Mouse (Mus musculus): ENCODE results near the gene Cyp2e1. TPM values are rescaled to one million over a fixed set of nuclear protein-coding genes. Genes with fewer than 3 reads are reported as not detected.

The Cyp2e1 gene
- polyA plus RNA-seq, 1 experiment from 2014 or later: 0.52 TPM

- TF ChIP-seq CTCF (IDR thresholded peaks at IDR 0.05; ENCODE audit: low read depth) (peak; percentile 10; the same call in 1 of the 2 replicates), EP300 (optimal IDR thresholded peaks at IDR 0.05) (no peak)
- no peak overlapping the region for H3K4me2 ChIP-seq (replicated peaks; ENCODE audit: low read depth)
- no peaks in the 10 kb centered on the region for H3K36me3 ChIP-seq (ENCODE audit: control insufficient read depth, insufficient read depth, low read length)
- no peaks in the 10 kb centered on the region for H3K4me1 ChIP-seq (replicated peaks; ENCODE audit: control insufficient read depth, insufficient read depth)
- no peaks in the 10 kb centered on the region for H3K27me3 ChIP-seq (ENCODE audit: control insufficient read depth, insufficient read depth, low read length)
- ATAC-seq (ENCODE audit: low FRiP score, low TSS enrichment) (no peak), DNase-seq (ENCODE audit: low spot score) (no peak)
- no peaks in the 10 kb centered on the region for H3K9me3 ChIP-seq (ENCODE audit: control insufficient read depth, low read length)
- no peak overlapping the region for H3K27ac ChIP-seq (replicated peaks)
- 62% methylated on average over 12 of the region's 12 CpGs for WGBS
- H3K4me3 ChIP-seq (ENCODE audit: low read depth, low read length): no peak overlapping the region
- no peak overlapping the region for H3K9ac ChIP-seq (ENCODE audit: low read length)
Observed at GRCm38 (mm10) chr7:140765888-140766739, 2.6 kb downstream of the Cyp2e1 start.

- no peaks in the 10 kb centered on the region for H3K36me3 ChIP-seq (ENCODE audit: control insufficient read depth, insufficient read depth, low read length)
- H3K27me3 ChIP-seq (ENCODE audit: control insufficient read depth, insufficient read depth, low read length): no peaks in the 10 kb centered on the region
- TF ChIP-seq EP300 (optimal IDR thresholded peaks at IDR 0.05) (no peak), CTCF (IDR thresholded peaks at IDR 0.05; ENCODE audit: low read depth) (no peak)
- H3K9ac ChIP-seq (ENCODE audit: low read length): no peak overlapping the region
- no peak overlapping the region for H3K4me2 ChIP-seq (replicated peaks; ENCODE audit: low read depth)
- 64% methylated on average over 4 of the region's 4 CpGs for WGBS
- H3K4me3 ChIP-seq (ENCODE audit: low read depth, low read length): no peak overlapping the region
- DNase-seq (ENCODE audit: low spot score): no peak
- no peaks in the 10 kb centered on the region for H3K4me1 ChIP-seq (replicated peaks; ENCODE audit: control insufficient read depth, insufficient read depth)
- no peaks in the 10 kb centered on the region for H3K9me3 ChIP-seq (ENCODE audit: control insufficient read depth, low read length)
- no peak for ATAC-seq (ENCODE audit: low FRiP score, low TSS enrichment)
- H3K27ac ChIP-seq (replicated peaks): no peak overlapping the region
Observed at GRCm38 (mm10) chr7:140780548-140780947, 17.0 kb downstream of the Cyp2e1 start.

DNA sequence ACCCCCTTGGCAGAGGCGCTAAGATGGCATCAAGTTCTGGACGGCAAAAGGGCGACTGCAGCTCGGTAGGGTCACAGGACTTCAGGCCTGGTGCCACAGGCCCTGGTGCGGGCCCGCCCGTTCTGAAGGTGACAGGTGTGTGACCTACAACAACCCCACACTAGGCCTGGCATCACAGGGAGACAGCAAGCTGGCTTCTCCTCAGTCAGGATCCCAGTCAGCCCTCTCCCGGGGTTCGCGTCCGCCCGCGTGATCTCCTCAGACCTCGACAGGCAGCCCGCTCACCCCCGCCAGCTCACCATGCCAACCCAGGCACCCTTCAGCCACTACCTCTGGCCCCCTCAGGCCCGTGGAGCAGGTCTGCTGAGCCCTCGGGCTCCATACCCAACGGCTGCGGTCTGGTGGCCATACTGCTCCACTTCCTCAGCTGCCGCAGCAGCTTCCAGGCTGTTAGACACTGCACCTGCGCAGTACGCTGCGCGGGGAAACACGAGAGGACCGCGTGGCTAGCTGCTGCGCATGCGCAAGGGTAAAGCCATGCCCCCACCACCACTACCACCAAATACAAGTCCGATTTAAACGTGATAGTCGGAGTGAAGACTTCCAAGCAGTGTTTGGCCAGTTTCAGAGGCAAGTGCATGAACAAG lies 24.0 kb downstream of the Cyp2e1 start, which contains the start of gene Syce1:
Gene Syce1, minus strand, starts transcription at position 447 of the 647 bp plus-strand sequence.
- DNase-seq (ENCODE audit: low spot score): no peak
- WGBS: 76% methylated on average over 33 of the region's 33 CpGs
- ATAC-seq (ENCODE audit: low FRiP score, low TSS enrichment): 0 out of 2 replicates have a peak, but pooled peaks have one; percentile 12
- Histone ChIP-seq H3K27ac (replicated peaks) (no peak within 1 kb of the TSS), H3K4me1 (replicated peaks; ENCODE audit: control insufficient read depth, insufficient read depth) (no peaks in the 10 kb centered on the region), H3K9me3 (ENCODE audit: control insufficient read depth, low read length) (no peaks in the 10 kb centered on the region), H3K4me2 (replicated peaks; ENCODE audit: low read depth) (no peak within 1 kb of the TSS), H3K4me3 (ENCODE audit: low read depth, low read length) (no peak within 1 kb of the TSS), H3K36me3 (ENCODE audit: control insufficient read depth, insufficient read depth, low read length) (no peaks in the 10 kb centered on the region), H3K9ac (ENCODE audit: low read length) (no peak within 1 kb of the TSS), H3K27me3 (ENCODE audit: control insufficient read depth, insufficient read depth, low read length) (no peaks in the 10 kb centered on the region)
- TF ChIP-seq EP300 (optimal IDR thresholded peaks at IDR 0.05) (no peak), CTCF (IDR thresholded peaks at IDR 0.05; ENCODE audit: low read depth) (no peak)

- DNase-seq (ENCODE audit: low spot score) (no peak), ATAC-seq (ENCODE audit: low FRiP score, low TSS enrichment) (no peak)
- Histone ChIP-seq H3K4me2 (replicated peaks; ENCODE audit: low read depth) (no peak overlapping the region), H3K27me3 (ENCODE audit: control insufficient read depth, insufficient read depth, low read length) (no peaks in the 10 kb centered on the region), H3K27ac (replicated peaks) (no peak overlapping the region), H3K9ac (ENCODE audit: low read length) (no peak overlapping the region), H3K4me3 (ENCODE audit: low read depth, low read length) (no peak overlapping the region), H3K9me3 (ENCODE audit: control insufficient read depth, low read length) (no peaks in the 10 kb centered on the region), H3K4me1 (replicated peaks; ENCODE audit: control insufficient read depth, insufficient read depth) (no peaks in the 10 kb centered on the region), H3K36me3 (ENCODE audit: control insufficient read depth, insufficient read depth, low read length) (no peaks in the 10 kb centered on the region)
- 81% methylated on average over 7 of the region's 7 CpGs for WGBS
- TF ChIP-seq EP300 (optimal IDR thresholded peaks at IDR 0.05) (no peak), CTCF (IDR thresholded peaks at IDR 0.05; ENCODE audit: low read depth) (no peak)
Observed at GRCm38 (mm10) chr7:140788053-140788435, 24.5 kb downstream of the Cyp2e1 start.

DNA sequence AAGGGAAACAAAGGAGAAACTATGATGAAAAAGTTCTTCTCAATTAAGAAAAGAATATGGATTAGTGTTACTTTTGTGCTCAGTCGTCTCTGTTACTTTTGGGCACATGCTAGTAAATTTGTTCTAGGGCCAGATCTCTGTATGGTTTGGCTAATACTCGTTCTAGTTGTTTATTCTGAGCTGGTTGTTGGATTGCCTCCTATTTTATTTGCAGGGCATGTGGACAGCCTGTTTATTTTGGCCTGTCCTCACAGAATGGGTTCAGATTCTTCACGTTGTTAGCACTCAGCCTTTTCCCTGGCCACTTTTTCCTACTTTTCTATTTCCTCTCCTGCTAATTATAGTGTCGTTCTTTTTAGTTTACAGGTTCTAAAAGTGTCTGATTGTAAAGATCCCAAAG lies 30.0 kb downstream of the Cyp2e1 start:
- WGBS: 47% methylated on average over 4 of the region's 4 CpGs
- ATAC-seq (ENCODE audit: low FRiP score, low TSS enrichment) (no peak), DNase-seq (ENCODE audit: low spot score) (no peak)
- Histone ChIP-seq H3K4me3 (ENCODE audit: low read depth, low read length) (no peak overlapping the region), H3K9me3 (ENCODE audit: control insufficient read depth, low read length) (no peaks in the 10 kb centered on the region), H3K27ac (replicated peaks) (no peak overlapping the region), H3K27me3 (ENCODE audit: control insufficient read depth, insufficient read depth, low read length) (no peaks in the 10 kb centered on the region), H3K4me1 (replicated peaks; ENCODE audit: control insufficient read depth, insufficient read depth) (no peaks in the 10 kb centered on the region), H3K9ac (ENCODE audit: low read length) (no peak overlapping the region), H3K36me3 (ENCODE audit: control insufficient read depth, insufficient read depth, low read length) (no peaks in the 10 kb centered on the region), H3K4me2 (replicated peaks; ENCODE audit: low read depth) (no peak overlapping the region)
- no peak for TF ChIP-seq CTCF (IDR thresholded peaks at IDR 0.05; ENCODE audit: low read depth)
- TF ChIP-seq EP300 (optimal IDR thresholded peaks at IDR 0.05): no peak

DNA sequence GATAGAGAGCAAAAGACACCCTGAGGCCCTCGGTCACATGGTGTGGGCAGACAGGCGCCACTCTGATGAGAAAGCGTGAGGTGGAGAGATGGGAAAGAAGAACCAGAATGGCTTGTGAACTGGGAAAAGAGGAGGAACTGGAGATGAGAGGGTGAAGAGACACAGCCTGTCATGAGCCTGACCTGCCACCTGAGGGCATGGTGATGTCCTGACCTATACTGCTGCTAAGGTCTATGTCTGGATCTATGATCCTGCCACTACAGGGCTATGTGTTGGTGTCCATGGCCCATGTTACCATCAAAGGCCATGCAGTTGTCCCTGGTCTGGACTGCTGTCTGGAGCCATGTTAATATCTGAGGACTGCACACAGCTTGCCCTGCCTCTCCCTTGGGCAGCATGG lies 34.1 kb downstream of the Cyp2e1 start:
- WGBS: 88% methylated on average over 3 of the region's 3 CpGs
- Histone ChIP-seq H3K27ac (replicated peaks) (no peak overlapping the region), H3K4me2 (replicated peaks; ENCODE audit: low read depth) (no peak overlapping the region), H3K9ac (ENCODE audit: low read length) (no peak overlapping the region), H3K4me3 (ENCODE audit: low read depth, low read length) (no peak overlapping the region), H3K36me3 (ENCODE audit: control insufficient read depth, insufficient read depth, low read length) (no peaks in the 10 kb centered on the region), H3K27me3 (ENCODE audit: control insufficient read depth, insufficient read depth, low read length) (no peaks in the 10 kb centered on the region), H3K9me3 (ENCODE audit: control insufficient read depth, low read length) (no peaks in the 10 kb centered on the region), H3K4me1 (replicated peaks; ENCODE audit: control insufficient read depth, insufficient read depth) (no peaks in the 10 kb centered on the region)
- ATAC-seq (ENCODE audit: low FRiP score, low TSS enrichment) (no peak), DNase-seq (ENCODE audit: low spot score) (no peak)
- TF ChIP-seq EP300 (optimal IDR thresholded peaks at IDR 0.05): no peak
- no peak for TF ChIP-seq CTCF (IDR thresholded peaks at IDR 0.05; ENCODE audit: low read depth)

All from stomach, postnatal 0 days (tissue).